Mouse (Mus musculus): ENCODE measurements around the gene Zbtb45.

Zbtb45 gene

DNA sequence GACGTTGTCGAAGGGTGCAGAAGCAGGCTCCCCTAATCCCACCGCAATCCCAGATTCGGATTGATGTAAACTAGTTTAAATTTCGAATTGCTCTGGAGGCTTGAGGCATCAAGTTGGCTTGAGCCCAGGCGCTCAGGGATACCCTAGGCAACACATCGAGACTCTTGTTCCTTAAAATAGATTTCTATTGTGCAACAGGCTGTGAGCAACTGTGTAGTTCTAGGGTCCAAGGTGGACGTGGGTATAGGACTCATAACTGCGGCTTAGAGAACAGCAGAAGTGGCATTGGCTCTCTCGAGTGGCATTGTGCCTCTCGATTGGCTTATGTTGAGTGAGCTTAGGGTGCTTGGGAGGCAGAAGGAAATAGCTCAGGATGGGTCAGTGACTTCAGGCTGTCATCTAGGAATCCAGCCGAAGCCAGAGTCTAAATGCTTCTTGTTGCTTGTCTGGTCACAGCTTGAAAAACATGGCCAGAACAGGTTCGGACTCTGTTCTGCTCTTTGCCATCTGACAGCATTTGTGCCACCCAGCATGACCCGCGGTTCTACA, 28.9 kb upstream of the Zbtb45 start:
- TF ChIP-seq GATA4 (IDR thresholded peaks at IDR 0.05; ENCODE audit: insufficient replicate concordance, low read length), result no peak

DNA sequence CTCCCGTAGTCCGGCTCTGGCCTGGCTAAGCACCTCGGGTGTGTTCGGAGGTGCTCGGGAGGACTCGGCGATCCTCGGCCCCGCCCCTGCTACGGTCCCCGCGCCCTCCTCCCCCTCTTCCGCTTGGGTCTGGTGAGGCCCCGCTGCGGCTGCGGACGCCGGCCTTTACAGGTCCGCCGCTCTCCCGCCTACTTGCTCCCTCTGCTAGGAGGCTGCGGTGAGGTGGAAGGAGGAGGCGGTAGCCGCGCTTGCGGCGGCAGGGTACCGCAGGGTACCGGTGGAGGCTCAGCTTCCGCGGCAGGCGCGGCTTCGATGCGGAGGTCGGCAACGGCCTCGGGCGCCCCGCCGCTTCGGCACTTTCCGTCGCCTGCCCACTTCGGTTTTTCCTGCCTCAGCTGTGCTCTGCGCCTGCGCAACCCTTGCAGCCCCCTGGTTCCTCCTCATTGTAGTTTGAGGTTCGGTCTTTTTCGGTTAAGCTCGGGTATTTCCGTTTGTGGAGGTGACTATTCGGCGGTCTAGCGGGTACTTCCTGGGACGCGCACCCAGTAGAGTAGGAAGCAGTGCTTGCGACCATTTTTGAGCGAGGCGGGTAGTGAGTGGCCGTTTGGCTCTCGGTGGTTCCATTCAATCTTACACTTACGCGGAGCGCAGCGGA, 28.2 kb upstream of the Zbtb45 start, which contains the start of gene Ube2m:
Ube2m (minus strand) TSS at position 375 of the 655 bp plus-strand sequence.
- TF ChIP-seq GATA4 (IDR thresholded peaks at IDR 0.05; ENCODE audit: insufficient replicate concordance, low read length), result peak; percentile 19; the same call in 1 of the 2 replicates

DNA sequence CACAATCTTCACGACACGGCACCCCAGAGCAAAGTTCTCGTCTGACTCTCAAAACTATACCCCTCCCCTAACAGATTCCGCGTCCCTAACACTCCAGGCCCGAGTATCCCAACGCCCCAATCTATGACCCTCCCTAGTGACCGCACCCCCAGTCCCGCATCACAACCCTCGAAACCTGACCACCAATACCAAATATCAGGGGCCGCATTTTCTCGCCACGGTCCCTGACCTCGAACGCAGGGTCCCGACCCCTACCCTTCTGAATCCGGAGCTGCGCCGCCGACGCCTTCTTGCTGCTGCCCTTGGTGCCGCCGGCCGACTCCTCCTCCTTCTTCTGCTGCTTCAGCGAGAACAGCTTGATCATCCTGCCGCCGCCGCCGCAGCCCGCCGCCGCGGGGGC, 27.5 kb upstream of the Zbtb45 start:
- no peak for TF ChIP-seq GATA4 (IDR thresholded peaks at IDR 0.05; ENCODE audit: insufficient replicate concordance, low read length)

DNA sequence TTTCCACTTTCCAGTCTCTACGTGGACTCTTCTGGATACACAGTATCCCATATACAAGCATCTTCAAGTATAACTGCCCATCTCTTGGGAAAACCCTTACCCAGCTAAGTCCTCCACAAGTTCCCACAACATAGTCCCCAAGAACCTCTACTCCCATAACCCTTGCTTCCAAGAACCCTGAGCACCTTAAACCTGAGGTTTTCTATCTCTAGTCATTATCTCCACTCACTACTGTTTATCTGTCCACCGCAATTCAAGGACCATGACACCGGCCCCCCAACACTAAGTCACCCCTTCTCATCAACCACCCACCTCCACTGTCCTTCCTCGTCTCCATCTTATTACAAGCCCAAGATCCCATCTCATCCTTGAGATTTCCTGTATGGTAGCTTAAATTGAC, 27.0 kb upstream of the Zbtb45 start:
- TF ChIP-seq GATA4 (IDR thresholded peaks at IDR 0.05; ENCODE audit: insufficient replicate concordance, low read length), result no peak

DNA sequence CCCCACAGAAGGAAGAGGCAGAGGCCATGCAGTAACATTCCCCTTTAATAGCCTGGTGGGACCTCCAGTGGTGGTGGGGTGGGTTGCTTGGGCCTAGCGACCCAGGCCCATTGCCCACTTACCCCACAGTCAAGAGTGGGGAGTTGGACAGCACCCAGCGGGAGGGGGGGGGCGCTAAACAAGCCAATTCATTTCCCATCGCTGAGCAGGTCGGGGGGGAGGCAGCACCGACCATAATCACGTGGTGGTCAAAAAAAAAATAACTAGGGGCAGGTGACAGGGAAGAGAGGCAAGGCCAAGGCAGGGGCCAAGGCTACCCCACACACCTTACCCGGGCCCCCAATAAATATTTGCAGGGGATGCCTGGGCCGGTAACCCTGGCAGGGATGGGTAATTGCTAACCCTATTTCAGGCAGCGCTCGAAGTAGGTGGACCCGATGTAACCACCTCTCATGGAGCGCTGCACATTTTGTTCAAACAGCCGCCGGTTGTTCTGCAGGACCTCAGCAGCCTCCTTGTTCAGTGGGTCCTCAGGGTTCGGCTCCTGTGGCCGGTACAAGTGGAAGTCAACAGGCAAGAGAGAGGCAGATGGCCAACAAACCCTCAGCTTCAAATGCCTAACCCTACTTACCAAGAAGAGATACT, 25.5 kb upstream of the Zbtb45 start:
- TF ChIP-seq GATA4 (IDR thresholded peaks at IDR 0.05; ENCODE audit: insufficient replicate concordance, low read length), result no peak

DNA sequence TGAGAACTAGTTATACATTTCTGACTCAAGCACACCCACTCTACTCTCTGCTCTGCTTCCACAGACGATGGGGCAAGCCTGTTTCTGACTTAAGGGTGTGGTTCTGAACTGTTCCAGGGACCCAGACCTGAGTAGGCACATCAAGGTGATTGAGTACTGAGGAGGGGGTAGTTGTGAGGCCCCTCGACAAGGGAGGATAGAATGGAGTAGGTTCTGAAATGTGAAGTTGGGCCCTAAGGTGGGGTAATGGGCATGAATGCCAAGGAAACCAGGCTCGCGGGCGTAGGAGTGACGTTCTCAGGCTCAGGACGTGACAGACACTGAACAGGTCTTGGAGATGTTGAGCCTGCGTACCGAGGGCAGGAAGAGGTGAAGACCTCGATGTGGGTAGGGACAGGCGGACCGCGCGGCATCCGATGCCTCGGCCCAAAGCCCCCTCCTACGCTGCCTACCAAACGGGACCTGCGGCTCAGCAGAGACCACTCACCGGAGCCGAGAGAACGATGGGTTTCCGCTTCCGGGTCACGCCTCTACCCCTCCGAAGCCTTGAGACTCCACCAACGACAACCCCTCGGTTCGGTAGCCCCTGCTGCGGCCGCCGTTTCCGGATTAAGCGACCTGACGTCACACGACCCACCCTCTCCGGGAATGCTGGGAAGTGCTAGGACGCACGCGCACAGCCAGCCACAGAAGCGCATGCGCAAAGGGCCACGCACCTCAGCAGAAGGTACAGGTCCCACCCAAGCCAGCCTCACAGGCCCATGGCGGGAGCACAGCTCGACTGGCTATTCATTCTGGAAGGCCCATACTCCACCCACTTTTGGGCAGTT, 24.5 kb upstream of the Zbtb45 start, which contains the start of gene Chmp2a:
Chmp2a (minus strand) TSS at position 660 of the 830 bp plus-strand sequence.
- peak; percentile 32; the same call in 1 of the 2 replicates for TF ChIP-seq GATA4 (IDR thresholded peaks at IDR 0.05; ENCODE audit: insufficient replicate concordance, low read length)

DNA sequence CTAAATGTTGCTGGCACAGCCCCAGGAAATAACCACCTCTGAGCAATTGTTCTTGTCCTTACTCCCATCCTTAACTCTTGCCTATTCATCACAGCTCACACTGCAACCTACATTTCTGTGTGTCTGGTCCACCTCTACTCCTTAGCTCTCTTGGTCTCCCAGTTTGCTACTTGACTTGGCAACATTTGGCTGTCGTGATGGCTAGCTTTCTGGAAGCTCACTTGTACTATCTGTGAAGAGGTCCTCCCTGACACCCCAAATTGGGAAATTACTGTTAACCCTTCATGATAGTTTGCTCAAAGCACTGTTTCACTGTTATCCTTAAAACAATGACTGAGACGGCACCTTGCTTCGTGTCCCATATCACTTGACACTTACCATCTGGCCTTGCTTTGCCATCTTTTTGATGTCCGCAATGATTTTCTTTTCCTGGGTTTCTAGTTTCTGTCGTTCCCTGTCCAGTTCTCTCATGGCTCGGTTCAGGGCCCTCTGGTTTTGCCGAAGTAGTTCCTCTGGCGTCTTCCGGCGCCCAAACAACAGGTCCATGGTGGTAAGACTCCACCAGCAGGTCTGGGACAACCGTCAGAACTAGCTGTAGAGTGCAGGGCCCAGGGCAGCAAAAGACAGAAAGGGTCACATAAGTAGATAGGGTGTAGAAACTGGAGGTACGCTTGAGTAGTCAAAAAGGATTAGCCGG, 23.8 kb upstream of the Zbtb45 start:
- TF ChIP-seq GATA4 (IDR thresholded peaks at IDR 0.05; ENCODE audit: insufficient replicate concordance, low read length), result no peak

DNA sequence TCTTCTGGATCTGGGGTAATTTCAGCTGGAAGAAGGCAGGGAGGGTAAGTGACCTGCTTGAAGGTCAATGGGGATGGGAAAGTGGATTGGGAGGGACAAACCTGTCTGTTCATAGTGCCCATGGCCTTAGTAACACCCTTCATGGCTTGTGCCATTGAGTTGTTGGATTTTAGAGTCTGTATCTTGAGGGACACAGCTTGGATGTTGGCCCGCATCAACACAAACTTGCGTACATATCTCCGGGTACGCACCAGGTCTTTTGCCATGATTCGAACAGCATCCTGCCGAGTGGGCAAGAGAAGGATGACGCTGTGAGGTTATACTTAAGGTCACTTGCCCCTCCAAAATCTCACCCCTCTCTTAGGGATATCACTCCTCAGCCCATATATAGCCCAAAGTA, 22.7 kb upstream of the Zbtb45 start:
- no peak for TF ChIP-seq GATA4 (IDR thresholded peaks at IDR 0.05; ENCODE audit: insufficient replicate concordance, low read length)

DNA sequence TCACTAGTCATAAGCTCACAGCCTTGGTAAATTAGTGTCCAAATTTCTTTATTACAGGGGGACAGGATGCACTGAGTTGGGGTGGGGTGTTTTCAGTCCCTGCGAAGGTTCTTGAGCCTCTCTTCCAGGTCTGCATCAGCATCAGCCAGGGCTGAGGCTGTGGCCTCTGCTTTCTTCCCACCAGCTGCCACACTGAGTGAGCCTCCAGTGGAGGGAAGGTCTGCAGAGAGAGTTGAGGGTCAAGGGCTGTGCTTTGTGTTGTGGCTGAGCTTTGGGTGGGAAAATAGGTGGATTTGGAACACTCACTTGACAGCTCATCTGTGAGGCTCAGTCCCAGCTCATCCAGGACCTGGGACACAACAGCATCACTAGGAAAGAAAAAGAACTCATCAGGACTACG, 22.1 kb upstream of the Zbtb45 start:
- no peak for TF ChIP-seq GATA4 (IDR thresholded peaks at IDR 0.05; ENCODE audit: insufficient replicate concordance, low read length)

DNA sequence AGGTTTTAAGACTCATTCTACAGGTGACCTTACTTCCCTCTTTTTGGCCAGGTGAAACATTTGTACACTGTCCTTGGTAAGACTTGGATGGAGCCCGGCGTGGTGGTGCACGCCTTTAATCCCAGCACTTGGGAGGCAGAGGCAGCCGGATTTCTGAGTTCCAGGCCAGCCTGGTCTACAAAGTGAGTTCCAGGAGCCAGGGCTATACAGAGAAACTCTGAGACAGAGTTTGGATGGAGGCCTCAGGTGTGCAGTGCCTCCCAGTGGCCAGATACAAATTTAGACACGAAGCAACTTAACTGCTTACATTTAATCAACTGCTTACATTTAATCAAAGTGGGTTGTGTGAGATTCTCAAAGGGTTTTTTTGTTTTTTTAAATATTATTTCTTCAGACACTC, 21.2 kb upstream of the Zbtb45 start:
- no peak for TF ChIP-seq GATA4 (IDR thresholded peaks at IDR 0.05; ENCODE audit: insufficient replicate concordance, low read length)

DNA sequence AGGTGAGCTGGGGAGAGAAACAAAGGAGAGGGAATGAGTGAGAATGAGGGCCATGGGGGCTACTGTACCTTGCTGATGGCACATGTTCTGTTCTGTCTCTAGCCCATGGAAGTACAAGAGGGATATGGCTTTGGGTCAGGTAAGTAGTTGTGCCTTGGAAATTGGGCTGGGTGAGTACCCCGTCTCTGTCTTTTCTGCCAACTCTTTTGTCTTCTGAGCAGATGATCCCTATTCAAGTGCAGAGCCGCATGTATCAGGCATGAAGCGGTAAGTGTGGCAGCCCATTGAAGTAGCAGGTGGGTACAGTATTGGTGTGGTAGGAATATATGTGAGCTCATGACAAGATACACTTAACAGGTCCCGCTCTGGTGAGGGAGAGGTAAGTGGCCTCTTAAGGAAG, 19.2 kb upstream of the Zbtb45 start:
- no peak for TF ChIP-seq GATA4 (IDR thresholded peaks at IDR 0.05; ENCODE audit: insufficient replicate concordance, low read length)

DNA sequence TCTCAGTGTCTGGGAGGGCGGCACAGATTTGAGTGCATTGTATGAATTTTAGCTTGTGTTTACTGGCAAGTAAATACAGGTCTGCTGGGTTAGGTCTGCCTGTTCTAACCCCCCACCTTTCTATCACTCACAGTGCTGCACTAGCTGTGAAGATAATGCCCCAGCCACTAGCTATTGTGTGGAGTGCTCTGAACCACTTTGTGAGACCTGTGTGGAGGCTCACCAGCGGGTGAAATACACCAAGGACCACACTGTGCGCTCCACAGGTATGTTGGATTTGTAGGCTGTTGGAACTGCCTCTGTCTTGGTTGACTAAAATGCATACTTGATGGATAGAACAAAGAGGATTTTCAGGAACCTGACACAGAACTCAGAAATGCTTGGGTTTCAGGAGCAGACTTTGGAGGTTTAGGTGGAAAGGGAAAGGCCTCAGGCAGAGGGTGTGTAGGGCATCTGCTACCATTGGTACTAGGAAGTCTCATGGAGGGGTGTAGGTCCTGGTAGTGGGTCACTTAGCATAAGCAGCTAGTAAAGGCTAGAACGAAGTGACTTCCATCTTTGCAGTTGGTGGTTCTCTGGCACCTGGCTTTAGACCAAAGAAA, 15.8 kb upstream of the Zbtb45 start:
- no peak for TF ChIP-seq GATA4 (IDR thresholded peaks at IDR 0.05; ENCODE audit: insufficient replicate concordance, low read length)

DNA sequence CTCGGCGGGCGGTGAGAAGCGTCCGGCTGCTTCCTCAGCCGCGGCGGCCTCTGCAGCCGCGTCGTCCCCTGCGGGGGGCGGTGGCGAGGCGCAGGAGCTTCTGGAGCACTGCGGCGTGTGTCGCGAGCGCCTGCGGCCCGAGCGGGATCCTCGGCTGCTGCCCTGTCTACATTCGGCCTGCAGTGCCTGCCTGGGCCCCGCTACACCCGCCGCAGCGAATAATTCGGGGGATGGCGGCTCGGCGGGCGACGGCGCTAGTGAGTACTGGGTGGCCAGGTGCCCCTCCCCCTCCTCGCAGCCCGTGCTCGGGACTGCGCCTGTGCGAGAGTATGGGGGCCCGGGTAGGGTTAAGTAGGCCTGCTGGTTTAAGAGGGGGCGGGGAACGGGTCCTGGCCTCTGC, 15.0 kb upstream of the Zbtb45 start:
- no peak for TF ChIP-seq GATA4 (IDR thresholded peaks at IDR 0.05; ENCODE audit: insufficient replicate concordance, low read length)

DNA sequence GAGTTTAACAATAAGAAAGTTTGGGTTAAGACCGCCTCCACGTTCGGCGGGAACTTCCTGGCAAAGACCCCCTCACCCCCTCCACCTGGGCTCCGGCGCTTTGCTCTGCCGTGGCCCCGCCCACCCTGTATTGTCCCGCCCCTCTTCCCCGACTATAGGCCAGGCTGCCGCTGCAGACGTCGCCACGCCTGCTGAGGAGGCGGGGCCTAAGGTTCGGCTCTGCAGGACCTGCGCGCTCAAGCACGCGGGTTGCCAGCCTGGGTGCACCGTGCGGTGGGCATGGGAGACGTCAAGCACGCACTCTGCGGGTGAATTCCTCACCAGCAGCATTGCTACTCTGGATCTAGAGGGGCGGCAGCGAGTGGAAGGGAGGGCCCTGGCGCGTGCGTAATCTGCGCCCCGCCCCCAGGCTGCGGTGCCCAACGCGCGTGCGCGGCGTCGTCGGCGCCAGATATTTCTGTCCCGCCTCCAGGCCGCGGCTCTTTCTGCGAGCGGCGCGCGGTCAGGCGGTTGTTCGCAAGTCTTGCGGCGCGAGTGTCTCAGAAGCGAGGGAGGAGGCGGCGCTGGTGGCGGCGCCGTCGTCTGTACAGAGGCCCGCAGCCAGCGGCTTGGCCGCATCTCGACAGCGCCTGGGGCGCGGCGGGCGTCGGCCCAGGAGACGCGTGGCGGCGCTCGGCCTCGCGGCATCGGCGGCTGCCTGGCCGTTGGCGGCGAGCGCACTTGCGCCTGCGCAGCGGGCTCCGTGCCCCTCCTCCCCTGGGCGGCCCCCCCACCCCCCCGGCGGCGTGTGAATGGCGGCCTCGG, 14.3 kb upstream of the Zbtb45 start:
- peak; percentile 60; the same call in 1 of the 2 replicates for TF ChIP-seq GATA4 (IDR thresholded peaks at IDR 0.05; ENCODE audit: insufficient replicate concordance, low read length)

Data from liver, adult (tissue).